Mouse (Mus musculus): ENCODE results near the gene 2310079G19Rik.

- TF ChIP-seq CTCF (conservative IDR thresholded peaks at IDR 0.05; ENCODE audit: insufficient read depth, insufficient read length, low read depth, low read length) (no peak), POLR2A (IDR thresholded peaks at IDR 0.05; ENCODE audit: low read depth, low read length) (no peak)
These were observed 24.5 kb upstream of the 2310079G19Rik start for GRCm38 (mm10) chr16:88651952-88652351.
